Mouse (Mus musculus) thymus, postnatal 36 days (tissue): ENCODE results near the gene Amigo3.

Source experiments
- DNase-seq, 2 experiments: peaks; one replicate each; pipeline ENCODE4 v3.0.0; 2022; ENCODE audit warnings: mixed read lengths in 2 of 2

Gene Amigo3

GRCm38 (mm10) chr9:108053665-108054225 is 786 bp downstream of the Amigo3 start:
- DNase-seq: no peak

- peak in 1 of 2 experiments; percentile 12 for DNase-seq
These were observed 1.5 kb downstream of the Amigo3 start for GRCm38 (mm10) chr9:108054331-108055040.

- peak in 1 of 2 experiments; percentile 3 for DNase-seq
These were observed 2.1 kb downstream of the Amigo3 start for GRCm38 (mm10) chr9:108055061-108055460.

GRCm38 (mm10) chr9:108055661-108056237 is 2.8 kb downstream of the Amigo3 start:
- no peak for DNase-seq

- DNase-seq: peak in 1 of 2 experiments; percentile 6
These were observed 3.7 kb downstream of the Amigo3 start for GRCm38 (mm10) chr9:108056361-108057261.

- DNase-seq: peak in 1 of 2 experiments; percentile 2
These were observed 4.3 kb downstream of the Amigo3 start for GRCm38 (mm10) chr9:108057262-108057562.

- DNase-seq: no peak
These were observed 5.3 kb downstream of the Amigo3 start for GRCm38 (mm10) chr9:108058291-108058690.

GRCm38 (mm10) chr9:108062142-108062541 is 9.2 kb downstream of the Amigo3 start:
- DNase-seq: peak in 1 of 2 experiments; percentile 3

- no peak for DNase-seq
These were observed 10.4 kb downstream of the Amigo3 start for GRCm38 (mm10) chr9:108063361-108063760.

GRCm38 (mm10) chr9:108065491-108066011 is 12.6 kb downstream of the Amigo3 start:
- DNase-seq: peak; percentile 51 to 61

- no peak for DNase-seq
These were observed 14.2 kb downstream of the Amigo3 start for GRCm38 (mm10) chr9:108067199-108067598.

GRCm38 (mm10) chr9:108067900-108068299 is 14.9 kb downstream of the Amigo3 start:
- DNase-seq: peak; percentile 70 to 74

GRCm38 (mm10) chr9:108069007-108069406 is 16.0 kb downstream of the Amigo3 start:
- no peak for DNase-seq

- no peak for DNase-seq
These were observed 16.6 kb downstream of the Amigo3 start for GRCm38 (mm10) chr9:108069529-108069928.

GRCm38 (mm10) chr9:108071801-108072200 is 18.8 kb downstream of the Amigo3 start:
- DNase-seq: no peak

- no peak for DNase-seq
These were observed 19.5 kb downstream of the Amigo3 start for GRCm38 (mm10) chr9:108072481-108072924.

- no peak for DNase-seq
These were observed 20.4 kb downstream of the Amigo3 start for GRCm38 (mm10) chr9:108073141-108073930.

GRCm38 (mm10) chr9:108080168-108080567 is 27.2 kb downstream of the Amigo3 start, which contains the start of gene Mst1:
Mst1 (plus strand) TSS chr9:108080436.
- no peak for DNase-seq

- no peak for DNase-seq
These were observed 29.6 kb downstream of the Amigo3 start for GRCm38 (mm10) chr9:108082549-108082948.

GRCm38 (mm10) chr9:108082988-108083431 is 30.1 kb downstream of the Amigo3 start, which contains the start of gene Rnf123:
Rnf123 (minus strand) TSS chr9:108083346.
- DNase-seq: no peak

- DNase-seq: no peak
These were observed 30.6 kb downstream of the Amigo3 start for GRCm38 (mm10) chr9:108083561-108083960.

GRCm38 (mm10) chr9:108085261-108085660 is 32.3 kb downstream of the Amigo3 start:
- DNase-seq: no peak
